Mouse (Mus musculus) thymus, postnatal 0 days (tissue): Measurements from ENCODE around the gene Grcc10. TPM values are rescaled to one million over a fixed set of nuclear protein-coding genes. Genes with fewer than 3 reads are reported as not detected.
A peak's percentile ranks its signal among the peaks of the same experiment; 100 is the strongest.

Experiments
- DNase-seq: peaks from one replicate; pipeline ENCODE4 v3.0.0-alpha.2; 2015; ENCODE audit warnings: low spot score
- polyA plus RNA-seq: library from polyadenylated mRNA; unstranded; fragments of >200 nt; fragmentation: Nextera tagmentation; extraction: Ambion mirVana; gene quantifications from 2 replicates; pipeline ENCODE4 v1.2.1, GENCODE M21; 2015

Grcc10 gene
- polyA plus RNA-seq, 1 experiment from 2014 or later: 541 TPM

GRCm38 (mm10) chr6:124757351-124757880 is 16.2 kb upstream of the Grcc10 start:
- no peak for DNase-seq

- DNase-seq: peak; percentile 40
These were observed 15.6 kb upstream of the Grcc10 start for GRCm38 (mm10) chr6:124756652-124757350.

- no peak for DNase-seq
These were observed 14.8 kb upstream of the Grcc10 start, which contains the start of the genes Gm45234 and Atn1 for GRCm38 (mm10) chr6:124755831-124756595. Gm45234 (minus strand) TSS chr6:124756021. Atn1 (minus strand) TSS chr6:124756524.

GRCm38 (mm10) chr6:124755306-124755705 is 14.1 kb upstream of the Grcc10 start:
- no peak for DNase-seq

- no peak for DNase-seq
These were observed 12.7 kb upstream of the Grcc10 start for GRCm38 (mm10) chr6:124753861-124754260.

GRCm38 (mm10) chr6:124750405-124750804 is 9.2 kb upstream of the Grcc10 start:
- DNase-seq: peak; percentile 55

GRCm38 (mm10) chr6:124746654-124747632 is 5.8 kb upstream of the Grcc10 start:
- no peak for DNase-seq

GRCm38 (mm10) chr6:124746296-124746605 is 5.1 kb upstream of the Grcc10 start:
- DNase-seq: no peak

GRCm38 (mm10) chr6:124745490-124746295 is 4.5 kb upstream of the Grcc10 start:
- DNase-seq: peak; percentile 96

- no peak for DNase-seq
These were observed 3.7 kb upstream of the Grcc10 start for GRCm38 (mm10) chr6:124744755-124745321.

GRCm38 (mm10) chr6:124743647-124744046 is 2.5 kb upstream of the Grcc10 start:
- DNase-seq: no peak

- no peak for DNase-seq
These were observed 1.8 kb upstream of the Grcc10 start for GRCm38 (mm10) chr6:124742839-124743514.

GRCm38 (mm10) chr6:124741842-124742241 is 668 bp upstream of the Grcc10 start:
- DNase-seq: no peak

GRCm38 (mm10) chr6:124740211-124740887 is 825 bp downstream of the Grcc10 start:
- DNase-seq: peak; percentile 74

- DNase-seq: no peak
These were observed 1.9 kb downstream of the Grcc10 start for GRCm38 (mm10) chr6:124739231-124739796.

GRCm38 (mm10) chr6:124738511-124739023 is 2.6 kb downstream of the Grcc10 start, which contains the start of gene Ptpn6:
Ptpn6 (minus strand) TSS chr6:124738714.
- peak; percentile 45 for DNase-seq

GRCm38 (mm10) chr6:124737040-124737439 is 4.1 kb downstream of the Grcc10 start:
- DNase-seq: no peak

GRCm38 (mm10) chr6:124734417-124734816 is 6.8 kb downstream of the Grcc10 start:
- DNase-seq: no peak
